Mouse (Mus musculus) spleen, adult 12 weeks (tissue): ENCODE data around the gene Ippk.

Experiments
- DNase-seq: peaks from one replicate; pipeline ENCODE4 v3.0.0; 2022; ENCODE audit warnings: low spot score

Ippk gene

GRCm38 (mm10) chr13:49420754-49421605, at the start of gene Ippk:
TSS of gene Ippk (plus strand) at chr13:49421249.
- peak; percentile 95 for DNase-seq

- no peak for DNase-seq
Measured at GRCm38 (mm10) chr13:49371428-49371899, 49.6 kb upstream of the Ippk start.

GRCm38 (mm10) chr13:49372370-49373060, 48.5 kb upstream of the Ippk start:
- no peak for DNase-seq

GRCm38 (mm10) chr13:49374304-49374703, 46.7 kb upstream of the Ippk start:
- DNase-seq, result no peak

- no peak for DNase-seq
Measured at GRCm38 (mm10) chr13:49374730-49375129, 46.3 kb upstream of the Ippk start.

- no peak for DNase-seq
Measured at GRCm38 (mm10) chr13:49377608-49378007, 43.4 kb upstream of the Ippk start.

GRCm38 (mm10) chr13:49379301-49379700, 41.7 kb upstream of the Ippk start:
- no peak for DNase-seq

- peak; percentile 70 for DNase-seq
Measured at GRCm38 (mm10) chr13:49381230-49381629, 39.8 kb upstream of the Ippk start.

- no peak for DNase-seq
Measured at GRCm38 (mm10) chr13:49382997-49383396, 38.1 kb upstream of the Ippk start.

GRCm38 (mm10) chr13:49384751-49385463, 36.1 kb upstream of the Ippk start:
- no peak for DNase-seq

- no peak for DNase-seq
Measured at GRCm38 (mm10) chr13:49391374-49391773, 29.7 kb upstream of the Ippk start.

- no peak for DNase-seq
Measured at GRCm38 (mm10) chr13:49393579-49393978, 27.5 kb upstream of the Ippk start.

- DNase-seq, result no peak
Measured at GRCm38 (mm10) chr13:49394886-49395447, 26.1 kb upstream of the Ippk start.

- no peak for DNase-seq
Measured at GRCm38 (mm10) chr13:49396798-49397197, 24.3 kb upstream of the Ippk start.

GRCm38 (mm10) chr13:49398191-49398590, 22.9 kb upstream of the Ippk start:
- no peak for DNase-seq

- no peak for DNase-seq
Measured at GRCm38 (mm10) chr13:49400139-49400538, 20.9 kb upstream of the Ippk start.

- no peak for DNase-seq
Measured at GRCm38 (mm10) chr13:49402628-49403027, 18.4 kb upstream of the Ippk start.

GRCm38 (mm10) chr13:49407795-49408194, 13.3 kb upstream of the Ippk start:
- DNase-seq, result no peak

- DNase-seq, result no peak
Measured at GRCm38 (mm10) chr13:49421606-49421917, 513 bp downstream of the Ippk start.

GRCm38 (mm10) chr13:49421959-49422358, 910 bp downstream of the Ippk start:
- no peak for DNase-seq

- DNase-seq, result no peak
Measured at GRCm38 (mm10) chr13:49426736-49427135, 5.7 kb downstream of the Ippk start.

- no peak for DNase-seq
Measured at GRCm38 (mm10) chr13:49428042-49428675, 7.1 kb downstream of the Ippk start.
